Mouse (Mus musculus): ENCODE data around the gene Gm10666. TPM values are rescaled to one million over a fixed set of nuclear protein-coding genes. Genes with fewer than 3 reads are reported as not detected.
"Not testable (repeated sequence)": the region's sequence is repeated elsewhere in the genome, so short reads cannot be mapped to it uniquely, and the experiment has no call there.

The Gm10666 gene
- not detected in 2 replicates for polyA plus RNA-seq (2016; fragmentation: Nextera tagmentation; extraction: Ambion mirVana)

DNA sequence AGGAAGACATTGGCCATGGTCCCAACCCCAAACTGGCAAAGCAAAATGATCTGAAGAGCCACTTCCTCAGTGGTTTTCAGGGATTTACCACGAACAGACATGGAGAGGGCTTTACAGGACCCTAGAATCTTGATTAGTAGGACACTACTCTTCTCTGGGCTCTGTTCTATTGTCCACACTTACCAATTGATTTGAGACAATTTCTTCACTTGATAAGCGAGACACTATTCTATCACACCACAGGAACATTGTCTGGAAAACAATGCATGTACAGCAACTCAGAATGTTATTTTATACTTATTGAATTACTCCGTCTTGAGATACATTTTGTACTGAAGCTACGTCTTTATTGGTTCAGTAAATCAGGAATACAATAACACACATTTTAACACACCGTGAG, at the start of gene Gm10666:
Gene Gm10666, minus strand, starts transcription at position 101 of the 400 bp plus-strand sequence.
- WGBS, result no CpG with 5 or more reads among the region's 5 CpGs
- ATAC-seq (ENCODE audit: low FRiP score), result not testable (repeated sequence)

GRCm38 (mm10) chr7:22163935-22164334, 29.4 kb upstream of the Gm10666 start, which contains the start of gene Vmn1r142:
Gene Vmn1r142 (minus strand): TSS chr7:22164035.
- ATAC-seq (ENCODE audit: low FRiP score); H3K9ac ChIP-seq; H3K4me2 ChIP-seq; H3K4me1 ChIP-seq; H3K4me3 ChIP-seq (replicated peaks); H3K27me3 ChIP-seq; H3K36me3 ChIP-seq (replicated peaks); H3K27ac ChIP-seq; H3K9me3 ChIP-seq: not testable (repeated sequence)
- no CpG with 5 or more reads among the region's 3 CpGs for WGBS

More for the DNA sequence above, at the start of gene Gm10666:
- H3K4me2 ChIP-seq; H3K9me3 ChIP-seq; H3K27me3 ChIP-seq; H3K36me3 ChIP-seq (replicated peaks); H3K4me1 ChIP-seq; H3K27ac ChIP-seq; H3K9ac ChIP-seq; H3K4me3 ChIP-seq (replicated peaks): not testable (repeated sequence)

GRCm38 (mm10) chr7:22118145-22118544, 16.4 kb downstream of the Gm10666 start, which contains the start of gene Gm16451:
Gene Gm16451 (minus strand): TSS chr7:22118245.
- WGBS, result no CpG with 5 or more reads among the region's 2 CpGs

More at GRCm38 (mm10) chr7:22118145-22118544, 16.4 kb downstream of the Gm10666 start, which contains the start of gene Gm16451:
- not testable (repeated sequence) for H3K4me3 ChIP-seq (replicated peaks); ATAC-seq (ENCODE audit: low FRiP score); H3K27me3 ChIP-seq; H3K9me3 ChIP-seq; H3K4me2 ChIP-seq; H3K4me1 ChIP-seq; H3K36me3 ChIP-seq (replicated peaks); H3K9ac ChIP-seq; H3K27ac ChIP-seq

Other genes starting within 250 kb of the Gm10666 start
- not detected in 2 replicates for gene Gm5891, start 213.4 kb downstream of the Gm10666 start, polyA plus RNA-seq (2016; fragmentation: Nextera tagmentation; extraction: Ambion mirVana)
- gene Vmn1r137, start 140.2 kb downstream of the Gm10666 start, polyA plus RNA-seq (2016; fragmentation: Nextera tagmentation; extraction: Ambion mirVana), result not detected in 2 replicates
- gene Vmn1r138, start 105.8 kb downstream of the Gm10666 start, polyA plus RNA-seq (2016; fragmentation: Nextera tagmentation; extraction: Ambion mirVana), result not detected in 2 replicates
- not detected in 2 replicates for gene Gm6176, start 78.4 kb downstream of the Gm10666 start, polyA plus RNA-seq (2016; fragmentation: Nextera tagmentation; extraction: Ambion mirVana)
- not detected in 2 replicates for gene Vmn1r139, start 65.7 kb downstream of the Gm10666 start, polyA plus RNA-seq (2016; fragmentation: Nextera tagmentation; extraction: Ambion mirVana)
- not detected in 2 replicates for gene Gm16451, start 16.5 kb downstream of the Gm10666 start, polyA plus RNA-seq (2016; fragmentation: Nextera tagmentation; extraction: Ambion mirVana)
- not detected in 2 replicates for gene Vmn1r142, start 29.3 kb upstream of the Gm10666 start, polyA plus RNA-seq (2016; fragmentation: Nextera tagmentation; extraction: Ambion mirVana)
- not detected in 2 replicates for gene Vmn1r143, start 54.6 kb upstream of the Gm10666 start, polyA plus RNA-seq (2016; fragmentation: Nextera tagmentation; extraction: Ambion mirVana)
- gene Gm8653, start 66.5 kb upstream of the Gm10666 start, polyA plus RNA-seq (2016; fragmentation: Nextera tagmentation; extraction: Ambion mirVana), result not detected in 2 replicates
- not detected in 2 replicates for gene Gm8453, start 94.7 kb upstream of the Gm10666 start, polyA plus RNA-seq (2016; fragmentation: Nextera tagmentation; extraction: Ambion mirVana)
- not detected in 2 replicates for gene Gm4187, start 195.0 kb upstream of the Gm10666 start, polyA plus RNA-seq (2016; fragmentation: Nextera tagmentation; extraction: Ambion mirVana)
- not detected in 2 replicates for gene Gm8660, start 236.3 kb upstream of the Gm10666 start, polyA plus RNA-seq (2016; fragmentation: Nextera tagmentation; extraction: Ambion mirVana)

All from forebrain, embryonic 12.5 days (tissue).